Mouse (Mus musculus): Measurements from ENCODE around the gene Arhgap33. TPM values are rescaled to one million over a fixed set of nuclear protein-coding genes. Genes with fewer than 3 reads are reported as not detected.

The Arhgap33 gene
- polyA plus RNA-seq, 1 experiment from 2014 or later, result 79.4 TPM

DNA sequence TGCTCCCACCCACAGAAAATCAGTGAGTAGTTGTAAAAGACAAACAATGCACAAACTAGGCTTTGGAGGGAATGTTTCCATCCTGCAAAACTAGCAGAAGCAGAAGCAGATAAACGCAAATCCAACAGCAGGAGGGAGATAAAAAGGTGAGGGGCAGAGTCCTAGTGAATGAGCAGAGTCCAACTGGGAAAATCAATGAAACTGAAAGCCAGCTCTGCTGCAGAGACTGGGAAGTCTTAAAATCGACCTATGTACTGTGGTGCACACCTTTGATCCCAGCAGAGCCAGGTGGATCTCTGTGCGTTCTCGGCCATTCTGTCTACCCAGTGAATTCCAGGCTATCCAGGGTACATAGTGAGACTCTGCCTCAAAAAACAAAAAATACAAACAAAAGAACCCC, 59.9 kb downstream of the Arhgap33 start:
- 73% methylated on average over 4 of the region's 4 CpGs for WGBS
- Histone ChIP-seq H3K36me3 (no peaks in the 10 kb centered on the region), H3K27me3 (ENCODE audit: insufficient read depth, poor library complexity, severe bottlenecking) (peaks cover 22% of the 10 kb centered on the region), H3K4me3 (no peak overlapping the region), H3K9me3 (peaks cover 3% of the 10 kb centered on the region; the same call in 1 of the 2 replicates), H3K4me1 (replicated peaks) (peaks cover 10% of the 10 kb centered on the region), H3K27ac (no peak overlapping the region)
- DNase-seq (ENCODE audit: low spot score), result no peak

- H3K4me3 ChIP-seq, result no peak overlapping the region
- peak; percentile 49 for DNase-seq (ENCODE audit: low spot score)
- peaks cover 22% of the 10 kb centered on the region for H3K27me3 ChIP-seq (ENCODE audit: insufficient read depth, poor library complexity, severe bottlenecking)
- H3K4me1 ChIP-seq (replicated peaks), result peaks cover 4% of the 10 kb centered on the region
- H3K36me3 ChIP-seq, result no peaks in the 10 kb centered on the region
- peaks cover 3% of the 10 kb centered on the region; the same call in 1 of the 2 replicates for H3K9me3 ChIP-seq
- no peak overlapping the region for H3K27ac ChIP-seq
- 48% methylated on average over 5 of the region's 5 CpGs for WGBS
These were observed 62.4 kb downstream of the Arhgap33 start for GRCm38 (mm10) chr7:30472411-30472810.

Other genes starting within 250 kb of the Arhgap33 start
- gene Clip3, start 243.3 kb downstream of the Arhgap33 start, polyA plus RNA-seq (2016; fragmentation: Nextera tagmentation; extraction: Ambion mirVana), result 53.4 and 82.3 TPM in 2 replicates
- 93.6 and 117 TPM in 2 replicates for gene Alkbh6, start 226.3 kb downstream of the Arhgap33 start, polyA plus RNA-seq (2016; fragmentation: Nextera tagmentation; extraction: Ambion mirVana)
- 26.8 and 28.1 TPM in 2 replicates for gene Syne4, start 220.3 kb downstream of the Arhgap33 start, polyA plus RNA-seq (2016; fragmentation: Nextera tagmentation; extraction: Ambion mirVana)
- 1.6 and 3.7 TPM in 2 replicates for gene E130208F15Rik, start 213.3 kb downstream of the Arhgap33 start, polyA plus RNA-seq (2016; fragmentation: Nextera tagmentation; extraction: Ambion mirVana)
- 19.6 and 23.1 TPM in 2 replicates for gene Sdhaf1, start 211.2 kb downstream of the Arhgap33 start, polyA plus RNA-seq (2016; fragmentation: Nextera tagmentation; extraction: Ambion mirVana)
- 5.5 and 7.8 TPM in 2 replicates for gene Lrfn3, start 172.3 kb downstream of the Arhgap33 start, polyA plus RNA-seq (2016; fragmentation: Nextera tagmentation; extraction: Ambion mirVana)
- 16.9 and 27.9 TPM in 2 replicates for gene Tyrobp, start 121.3 kb downstream of the Arhgap33 start, polyA plus RNA-seq (2016; fragmentation: Nextera tagmentation; extraction: Ambion mirVana)
- 0.55 and 0.57 TPM in 2 replicates for gene Hcst, start 115.2 kb downstream of the Arhgap33 start, polyA plus RNA-seq (2016; fragmentation: Nextera tagmentation; extraction: Ambion mirVana)
- 1.5 and 1.7 TPM in 2 replicates for gene Nfkbid, start 113.3 kb downstream of the Arhgap33 start, polyA plus RNA-seq (2016; fragmentation: Nextera tagmentation; extraction: Ambion mirVana)
- gene Aplp1, start 89.5 kb downstream of the Arhgap33 start, polyA plus RNA-seq (2016; fragmentation: Nextera tagmentation; extraction: Ambion mirVana), result 69.7 and 184 TPM in 2 replicates
- gene Kirrel2, start 77.4 kb downstream of the Arhgap33 start, polyA plus RNA-seq (2016; fragmentation: Nextera tagmentation; extraction: Ambion mirVana), result 11.8 and 35.0 TPM in 2 replicates
- 1.7 and 4.2 TPM in 2 replicates for gene Nphs1, start 76.7 kb downstream of the Arhgap33 start, polyA plus RNA-seq (2016; fragmentation: Nextera tagmentation; extraction: Ambion mirVana)
- gene Prodh2, start 41.4 kb downstream of the Arhgap33 start, polyA plus RNA-seq (2016; fragmentation: Nextera tagmentation; extraction: Ambion mirVana), result 0.40 TPM in 1 of 2 replicates, not detected in the other
- 4.1 and 5.3 TPM in 2 replicates for gene Hspb6, start 17.1 kb upstream of the Arhgap33 start, polyA plus RNA-seq (2016; fragmentation: Nextera tagmentation; extraction: Ambion mirVana)
- gene Proser3, start 17.2 kb upstream of the Arhgap33 start, polyA plus RNA-seq (2016; fragmentation: Nextera tagmentation; extraction: Ambion mirVana), result 13.8 and 15.1 TPM in 2 replicates
- 47.6 and 50.2 TPM in 2 replicates for gene Lin37, start 24.8 kb upstream of the Arhgap33 start, polyA plus RNA-seq (2016; fragmentation: Nextera tagmentation; extraction: Ambion mirVana)
- gene U2af1l4, start 28.2 kb upstream of the Arhgap33 start, polyA plus RNA-seq (2016; fragmentation: Nextera tagmentation; extraction: Ambion mirVana), result 96.0 and 106 TPM in 2 replicates
- gene Gm49396, start 28.3 kb upstream of the Arhgap33 start, polyA plus RNA-seq (2016; fragmentation: Nextera tagmentation; extraction: Ambion mirVana), result 16.4 and 16.9 TPM in 2 replicates
- 131 and 140 TPM in 2 replicates for gene Psenen, start 28.6 kb upstream of the Arhgap33 start, polyA plus RNA-seq (2016; fragmentation: Nextera tagmentation; extraction: Ambion mirVana)
- gene Igflr1, start 30.4 kb upstream of the Arhgap33 start, polyA plus RNA-seq (2016; fragmentation: Nextera tagmentation; extraction: Ambion mirVana), result 6.2 and 6.7 TPM in 2 replicates
- gene Kmt2b, start 53.7 kb upstream of the Arhgap33 start, polyA plus RNA-seq (2016; fragmentation: Nextera tagmentation; extraction: Ambion mirVana), result 9.6 and 11.0 TPM in 2 replicates
- 0.20 and 0.21 TPM in 2 replicates for gene Zbtb32, start 63.8 kb upstream of the Arhgap33 start, polyA plus RNA-seq (2016; fragmentation: Nextera tagmentation; extraction: Ambion mirVana)
- gene Upk1a, start 77.8 kb upstream of the Arhgap33 start, polyA plus RNA-seq (2016; fragmentation: Nextera tagmentation; extraction: Ambion mirVana), result 0.52 and 1.2 TPM in 2 replicates
- 810 and 924 TPM in 2 replicates for gene Cox6b1, start 91.1 kb upstream of the Arhgap33 start, polyA plus RNA-seq (2016; fragmentation: Nextera tagmentation; extraction: Ambion mirVana)
- gene Etv2, start 100.8 kb upstream of the Arhgap33 start, polyA plus RNA-seq (2016; fragmentation: Nextera tagmentation; extraction: Ambion mirVana), result 0.14 TPM in 1 of 2 replicates, not detected in the other
- 145 and 175 TPM in 2 replicates for gene Rbm42, start 115.3 kb upstream of the Arhgap33 start, polyA plus RNA-seq (2016; fragmentation: Nextera tagmentation; extraction: Ambion mirVana)
- 63.9 and 76.3 TPM in 2 replicates for gene Haus5, start 129.9 kb upstream of the Arhgap33 start, polyA plus RNA-seq (2016; fragmentation: Nextera tagmentation; extraction: Ambion mirVana)
- gene Pmis2, start 136.5 kb upstream of the Arhgap33 start, polyA plus RNA-seq (2016; fragmentation: Nextera tagmentation; extraction: Ambion mirVana), result not detected in 2 replicates
- gene 2200002J24Rik, start 163.9 kb upstream of the Arhgap33 start, polyA plus RNA-seq (2016; fragmentation: Nextera tagmentation; extraction: Ambion mirVana), result not detected in 2 replicates
- gene Atp4a, start 177.1 kb upstream of the Arhgap33 start, polyA plus RNA-seq (2016; fragmentation: Nextera tagmentation; extraction: Ambion mirVana), result 0.91 and 1.6 TPM in 2 replicates
- 163 and 170 TPM in 2 replicates for gene Tmem147, start 194.5 kb upstream of the Arhgap33 start, polyA plus RNA-seq (2016; fragmentation: Nextera tagmentation; extraction: Ambion mirVana)
- gene Gapdhs, start 208.6 kb upstream of the Arhgap33 start, polyA plus RNA-seq (2016; fragmentation: Nextera tagmentation; extraction: Ambion mirVana), result 0.26 and 0.69 TPM in 2 replicates
- 0.72 and 0.93 TPM in 2 replicates for gene Sbsn, start 216.4 kb upstream of the Arhgap33 start, polyA plus RNA-seq (2016; fragmentation: Nextera tagmentation; extraction: Ambion mirVana)
- gene Dmkn, start 228.7 kb upstream of the Arhgap33 start, polyA plus RNA-seq (2016; fragmentation: Nextera tagmentation; extraction: Ambion mirVana), result 0.59 TPM in 1 of 2 replicates, not detected in the other